36 mouse cellular contexts compared by ENCODE assay signal in genomic region chr2:25477541-25477940, GRCm38 (mm10). TPM values are rescaled to one million over a fixed set of nuclear protein-coding genes. Genes with fewer than 3 reads are reported as not detected.
"Had no signal": no experiment of that assay in that cellular context is flagged by ENCODE, and none has a peak within 500 bp of the region (broad histone marks: within the 10 kb centered on the region; RNA-seq: fewer than 3 reads in every experiment).

No protein-coding gene starts in this region.

- H3K27me3 ChIP-seq: intestine, embryonic 15.5 days; limb, embryonic 12.5 days; liver, embryonic 13.5 days had no signal

- H3K4me3 ChIP-seq: heart, embryonic 10.5 days; heart, embryonic 12.5 days; hindbrain, embryonic 10.5 days; hindbrain, embryonic 12.5 days; intestine, embryonic 15.5 days; limb, embryonic 10.5 days; limb, embryonic 12.5 days; liver, embryonic 13.5 days; liver, embryonic 15.5 days had no signal

- H3K36me3 ChIP-seq: heart, embryonic 10.5 days; heart, embryonic 12.5 days; hindbrain, embryonic 10.5 days; hindbrain, embryonic 12.5 days; intestine, embryonic 15.5 days; limb, embryonic 10.5 days; limb, embryonic 12.5 days; liver, embryonic 13.5 days; liver, embryonic 15.5 days had no signal

- H3K27ac ChIP-seq: heart, embryonic 10.5 days; hindbrain, embryonic 10.5 days; hindbrain, embryonic 12.5 days; hindbrain, embryonic 14.5 days; intestine, embryonic 15.5 days; limb, embryonic 10.5 days; limb, embryonic 12.5 days; liver, embryonic 13.5 days; liver, embryonic 15.5 days had no signal

- H3K4me1 ChIP-seq: heart, embryonic 10.5 days; hindbrain, embryonic 10.5 days; hindbrain, embryonic 12.5 days; intestine, embryonic 15.5 days; limb, embryonic 10.5 days; limb, embryonic 12.5 days; liver, embryonic 13.5 days; liver, embryonic 15.5 days had no signal

- DNase-seq: gastrocnemius, postnatal 14 days; heart, postnatal 10 days; heart, postnatal 4 days; kidney, postnatal 10 days; kidney, postnatal 4 days; liver; liver, embryonic 13.5 days had no signal

- ATAC-seq: hindbrain, embryonic 16.5 days; inflammation-experienced regulatory T-cells, adult 6 months; intestine, embryonic 15.5 days; intestine, postnatal 0 days had no signal

RNA-seq across cellular contexts. Expression of gene Ptgds, which starts 7.7 kb away (rescaled TPM):
- total RNA-seq: gastrocnemius, adult 8-10 months had no signal
- polyA plus RNA-seq: inflammation-experienced regulatory T-cells, adult 6 months; limb, embryonic 10.5 days; liver, embryonic 11.5 days had no signal

RNA-seq across cellular contexts. Expression of gene Lcn12, which starts 16.2 kb away (rescaled TPM):
- total RNA-seq: gastrocnemius, adult 8-10 months; gastrocnemius, postnatal 14 days; gastrocnemius, postnatal 4 days; granulocyte monocyte progenitor cell, adult 5-6 weeks; heart, adult 18-20 months; heart, adult 8-10 months; heart, postnatal 10 days; heart, postnatal 25 days; heart, postnatal 4 days; layer of hippocampus, adult 8-10 months; layer of hippocampus, postnatal 14 days; left cerebral cortex, adult 18-20 months; left cerebral cortex, postnatal 14 days; left cerebral cortex, postnatal 36 days had no signal
- polyA plus RNA-seq: heart, embryonic 10.5 days; heart, embryonic 12.5 days; heart, embryonic 14.5 days; heart, embryonic 16.5 days; hindbrain, embryonic 10.5 days; hindbrain, embryonic 12.5 days; hindbrain, embryonic 14.5 days; hindbrain, embryonic 16.5 days; inflammation-experienced regulatory T-cells, adult 6 months; intestine, embryonic 15.5 days; kidney, embryonic 14.5 days; kidney, embryonic 16.5 days; limb, embryonic 10.5 days; limb, embryonic 12.5 days; limb, embryonic 14.5 days; liver, embryonic 11.5 days; liver, embryonic 13.5 days; liver, embryonic 15.5 days had no signal

RNA-seq across cellular contexts. Expression of gene Clic3, which starts 20.9 kb away (rescaled TPM):
- total RNA-seq: gastrocnemius, postnatal 14 days; granulocyte monocyte progenitor cell, adult 5-6 weeks had no signal
- polyA plus RNA-seq: liver, embryonic 11.5 days had no signal
